Mouse (Mus musculus) heart, adult 2 months (tissue): ENCODE measurements at regions not wholly inside any gene's neighbourhood (a gene's known extent, or its start where the extent isn't known, plus 50 kb on each side); places are given as distances from the start of the nearest gene placed in this dataset.

Source experiments
- CTCF ChIP-seq: fragments of 200-600 bp; IDR thresholded peaks from 2 replicates; pipeline ENCODE4 v1.8.1; 2022; ENCODE audit warnings: antibody characterized with exemption, mild to moderate bottlenecking, moderate library complexity
- POLR2A ChIP-seq: fragments of 200-500 bp; IDR thresholded peaks from 2 replicates; pipeline ENCODE4 v1.6.1; 2011; ENCODE audit warnings: mild to moderate bottlenecking, low read depth, low read length, control low read depth; ENCODE audit not compliant: insufficient read depth

- no peak for TF ChIP-seq CTCF
- TF ChIP-seq POLR2A: no peak
Observed at GRCm38 (mm10) chr8:115420131-115420530, 287.5 kb downstream of the Maf start.
